Mouse (Mus musculus): ENCODE data around the gene Chst4. TPM values are rescaled to one million over a fixed set of nuclear protein-coding genes. Genes with fewer than 3 reads are reported as not detected.

The Chst4 gene
- not detected for total RNA-seq (2023)

GRCm38 (mm10) chr8:110039659-110040058, at the start of gene Chst4:
TSS of gene Chst4 (minus strand) at chr8:110039740.

GRCm38 (mm10) chr8:110079282-110080221, 40.0 kb upstream of the Chst4 start, which contains the start of gene Zfp612:
TSS of gene Zfp612 (plus strand) at chr8:110079746.

GRCm38 (mm10) chr8:109990224-109990623, 49.3 kb downstream of the Chst4 start, which contains the start of gene Tat:
TSS of gene Tat (plus strand) at chr8:109990437.

Other genes with a start within 250 kb of the Chst4 start
- gene Phlpp2, start 171.2 kb downstream of the Chst4 start, total RNA-seq (2023), result 1 to 10 TPM; 6.6 to 6.9 TPM
- not detected for gene Marveld3, start 77.5 kb downstream of the Chst4 start, total RNA-seq (2023)
- gene Tat, start 49.3 kb downstream of the Chst4 start, total RNA-seq (2023), result not detected
- not detected for gene Zfp612, start 40.0 kb upstream of the Chst4 start, total RNA-seq (2023)
- not detected for gene Gm21964, start 61.5 kb upstream of the Chst4 start, total RNA-seq (2023)
- gene Gm17720, start 63.0 kb upstream of the Chst4 start, total RNA-seq (2023), result not detected
- not detected for gene Calb2, start 128.5 kb upstream of the Chst4 start, total RNA-seq (2023)
- 1 to 10 TPM; 2.7 to 3.4 TPM for gene Cmtr2, start 175.9 kb upstream of the Chst4 start, total RNA-seq (2023)
- gene Hydin, start 227.2 kb upstream of the Chst4 start, total RNA-seq (2023), result not detected

Data from neutrophil, adult 59 days (primary cell).